Mouse (Mus musculus) embryo, embryonic 10 days (tissue): ENCODE measurements around the gene Foxa2.
A peak's percentile ranks its signal among the peaks of the same experiment; 100 is the strongest.

Experiments used
- DNase-seq: peaks from one replicate; pipeline ENCODE4 v3.0.0-alpha.2; 2015; ENCODE audit warnings: low spot score

Foxa2 gene

GRCm38 (mm10) chr2:148046799-148047165, at the start of gene Foxa2:
Gene Foxa2, minus strand, starts transcription at chr2:148046969.
- DNase-seq = no peak

- DNase-seq = no peak
Measured at GRCm38 (mm10) chr2:148092089-148092488, 45.3 kb upstream of the Foxa2 start.

- DNase-seq = no peak
Measured at GRCm38 (mm10) chr2:148091657-148092056, 44.9 kb upstream of the Foxa2 start.

GRCm38 (mm10) chr2:148090071-148090470, 43.3 kb upstream of the Foxa2 start:
- no peak for DNase-seq

GRCm38 (mm10) chr2:148085529-148085928, 38.8 kb upstream of the Foxa2 start:
- no peak for DNase-seq

GRCm38 (mm10) chr2:148085126-148085525, 38.4 kb upstream of the Foxa2 start:
- DNase-seq = no peak

- peak; percentile 78 for DNase-seq
Measured at GRCm38 (mm10) chr2:148082283-148082682, 35.5 kb upstream of the Foxa2 start.

- no peak for DNase-seq
Measured at GRCm38 (mm10) chr2:148060705-148061104, 13.9 kb upstream of the Foxa2 start.

GRCm38 (mm10) chr2:148053411-148053810, 6.6 kb upstream of the Foxa2 start:
- no peak for DNase-seq

- peak; percentile 93 for DNase-seq
Measured at GRCm38 (mm10) chr2:148048484-148049129, 1.8 kb upstream of the Foxa2 start.

GRCm38 (mm10) chr2:148047611-148048010, 842 bp upstream of the Foxa2 start:
- DNase-seq = no peak

GRCm38 (mm10) chr2:148045937-148046798, 601 bp downstream of the Foxa2 start:
- no peak for DNase-seq

- no peak for DNase-seq
Measured at GRCm38 (mm10) chr2:148045543-148045936, 1.2 kb downstream of the Foxa2 start.

- no peak for DNase-seq
Measured at GRCm38 (mm10) chr2:148044877-148045539, 1.8 kb downstream of the Foxa2 start.

- DNase-seq = no peak
Measured at GRCm38 (mm10) chr2:148043976-148044876, 2.5 kb downstream of the Foxa2 start.

GRCm38 (mm10) chr2:148043271-148043975, 3.3 kb downstream of the Foxa2 start:
- DNase-seq = no peak

- DNase-seq = no peak
Measured at GRCm38 (mm10) chr2:148042126-148042640, 4.6 kb downstream of the Foxa2 start.

- no peak for DNase-seq
Measured at GRCm38 (mm10) chr2:148041381-148041780, 5.4 kb downstream of the Foxa2 start.

- peak; percentile 76 for DNase-seq
Measured at GRCm38 (mm10) chr2:148040236-148041121, 6.3 kb downstream of the Foxa2 start.
